Comparison of ENCODE assay signal across 20 mouse cellular contexts in the genomic region with DNA sequence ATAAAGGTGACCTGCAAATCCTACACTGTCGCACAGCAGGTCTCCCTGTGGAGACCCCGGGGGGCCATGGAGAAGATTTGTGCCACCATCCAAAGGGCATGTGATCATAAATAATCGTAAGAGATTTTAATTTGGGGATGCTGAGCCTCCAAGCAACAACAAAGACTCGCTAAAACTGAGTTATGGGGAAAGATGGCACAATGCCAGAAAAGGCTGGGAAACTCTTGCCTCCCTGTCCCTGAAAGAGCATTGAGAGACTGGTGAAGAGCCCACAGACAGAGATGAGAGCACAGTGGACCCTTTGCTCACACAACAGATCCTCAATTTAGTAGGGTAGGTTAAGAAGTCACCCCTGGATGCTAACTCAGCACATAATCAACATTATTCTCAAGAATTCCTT.
"Had no signal": no experiment of that assay in that cellular context is flagged by ENCODE, and none has a peak within 500 bp of the region (broad histone marks: within the 10 kb centered on the region; RNA-seq: fewer than 3 reads in every experiment).

No protein-coding gene starts in this region.

- H3K27me3 ChIP-seq: limb, embryonic 13.5 days; liver, embryonic 12.5 days; liver, embryonic 15.5 days; midbrain, embryonic 12.5 days; midbrain, embryonic 15.5 days; neural tube, embryonic 12.5 days; neural tube, embryonic 15.5 days had no signal

- H3K9ac ChIP-seq: limb, embryonic 13.5 days; liver, embryonic 12.5 days; liver, embryonic 15.5 days; midbrain, embryonic 12.5 days; midbrain, embryonic 15.5 days; neural tube, embryonic 12.5 days; neural tube, embryonic 15.5 days had no signal

- H3K4me1 ChIP-seq: limb, embryonic 10.5 days; liver, embryonic 12.5 days; liver, embryonic 15.5 days; midbrain, embryonic 15.5 days; neural tube, embryonic 12.5 days had no signal

- H3K36me3 ChIP-seq: limb, embryonic 10.5 days; limb, embryonic 13.5 days; liver, embryonic 12.5 days; liver, embryonic 15.5 days; midbrain, embryonic 12.5 days; midbrain, embryonic 15.5 days; neural tube, embryonic 12.5 days; neural tube, embryonic 15.5 days had no signal

- H3K9me3 ChIP-seq: limb, embryonic 10.5 days; limb, embryonic 13.5 days; liver, embryonic 12.5 days; liver, embryonic 15.5 days; midbrain, embryonic 12.5 days; midbrain, embryonic 15.5 days; neural tube, embryonic 12.5 days; neural tube, embryonic 15.5 days had no signal

- H3K27ac ChIP-seq: layer of hippocampus, adult 2 months; limb, embryonic 10.5 days; limb, embryonic 13.5 days; liver, embryonic 12.5 days; liver, embryonic 15.5 days; macrophage; midbrain, embryonic 12.5 days; midbrain, embryonic 15.5 days; neural tube, embryonic 12.5 days; neural tube, embryonic 15.5 days; stomach, postnatal 0 days had no signal

- H3K4me3 ChIP-seq: layer of hippocampus, adult 2 months; limb, embryonic 10.5 days; limb, embryonic 13.5 days; liver, embryonic 12.5 days; liver, embryonic 15.5 days; midbrain, embryonic 12.5 days; midbrain, embryonic 15.5 days; neural tube, embryonic 12.5 days; neural tube, embryonic 15.5 days had no signal

- H3K4me2 ChIP-seq: limb, embryonic 13.5 days; liver, embryonic 12.5 days; liver, embryonic 15.5 days; midbrain, embryonic 12.5 days; midbrain, embryonic 15.5 days; neural tube, embryonic 12.5 days; neural tube, embryonic 15.5 days had no signal

- DNase-seq: kidney, adult 18-20 months; kidney, adult 9 months; kidney, postnatal 25 days; layer of hippocampus, adult 9-11 months; liver; lung, adult 18-20 months; thymus, adult 2 months; thymus, postnatal 14 days; thymus, postnatal 4 days had no signal

- ATAC-seq: liver, embryonic 12.5 days; midbrain, embryonic 15.5 days had no signal
